Mouse (Mus musculus) brain, embryonic 14.5 days (tissue): ENCODE measurements around the gene Ncapg2.

Experiments
- CTCF ChIP-seq: fragments of 200-500 bp; IDR thresholded peaks from 2 replicates; pipeline ENCODE4 v1.5.1; 2012; ENCODE audit warnings: inconsistent platforms, mild to moderate bottlenecking, moderate library complexity, borderline replicate concordance; ENCODE audit not compliant: insufficient read depth, insufficient read length; ENCODE audit errors: extremely low read depth
- POLR2A ChIP-seq: fragments of 200-500 bp; IDR thresholded peaks from 2 replicates; pipeline ENCODE4 v1.6.1; 2012; ENCODE audit warnings: mild to moderate bottlenecking, inconsistent platforms, borderline replicate concordance; ENCODE audit not compliant: poor library complexity, insufficient read depth, insufficient read length, severe bottlenecking; ENCODE audit errors: extremely low read depth

GRCm38 (mm10) chr12:116407883-116408282, 2.7 kb downstream of the Ncapg2 start:
- TF ChIP-seq POLR2A (no peak), CTCF (no peak)
